Mouse (Mus musculus): ENCODE results near the gene Pdss2.

DNA sequence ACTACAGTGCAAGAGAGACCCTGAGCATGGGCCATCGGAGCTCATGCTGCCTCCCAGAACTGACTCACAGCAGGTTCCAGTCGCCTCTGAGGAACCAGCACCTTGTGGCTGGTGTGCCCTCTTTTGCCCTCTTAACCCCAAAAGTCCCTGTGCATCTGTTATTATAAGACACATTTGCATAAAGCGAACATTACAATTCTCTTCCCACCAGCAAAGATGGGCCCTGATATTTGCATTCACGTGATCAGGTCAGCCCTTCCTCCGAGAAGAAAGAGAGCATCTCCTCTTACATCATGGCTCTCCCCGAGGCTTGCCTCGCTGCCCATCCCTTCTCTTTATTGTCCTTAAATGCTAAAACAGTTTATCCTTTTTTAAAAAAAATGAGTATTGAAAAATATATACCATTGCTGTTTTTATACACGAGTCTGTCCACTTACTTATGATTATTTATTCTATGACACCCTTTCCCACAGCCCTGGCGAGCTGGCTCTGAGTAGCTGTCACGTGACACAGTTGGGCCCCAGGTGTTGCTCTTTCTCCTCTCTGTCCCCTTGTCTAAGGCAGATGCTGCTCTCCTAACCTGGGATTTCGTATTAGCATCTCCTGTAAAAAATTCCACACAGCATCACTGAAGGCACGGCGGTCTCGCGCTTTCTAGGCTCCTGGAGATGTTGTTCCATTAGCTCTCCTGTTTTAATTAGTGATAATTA, 200.9 kb downstream of the Pdss2 start:
- TF ChIP-seq CTCF (IDR thresholded peaks at IDR 0.05; ENCODE audit: low read depth, low read length): no peak
- no peak for TF ChIP-seq POLR2A (IDR thresholded peaks at IDR 0.05; ENCODE audit: extremely low read depth, insufficient read depth, low read length)

Measured in liver, adult 2 months (tissue).